Mouse (Mus musculus) lung, adult 18-20 months (tissue): Measurements from ENCODE around the gene Jmjd4.

Experiments
- DNase-seq, 2 experiments: peaks; one replicate each; pipeline ENCODE4 v3.0.0; 2022; ENCODE audit warnings: mixed read lengths in 2 of 2

Jmjd4 gene

DNA sequence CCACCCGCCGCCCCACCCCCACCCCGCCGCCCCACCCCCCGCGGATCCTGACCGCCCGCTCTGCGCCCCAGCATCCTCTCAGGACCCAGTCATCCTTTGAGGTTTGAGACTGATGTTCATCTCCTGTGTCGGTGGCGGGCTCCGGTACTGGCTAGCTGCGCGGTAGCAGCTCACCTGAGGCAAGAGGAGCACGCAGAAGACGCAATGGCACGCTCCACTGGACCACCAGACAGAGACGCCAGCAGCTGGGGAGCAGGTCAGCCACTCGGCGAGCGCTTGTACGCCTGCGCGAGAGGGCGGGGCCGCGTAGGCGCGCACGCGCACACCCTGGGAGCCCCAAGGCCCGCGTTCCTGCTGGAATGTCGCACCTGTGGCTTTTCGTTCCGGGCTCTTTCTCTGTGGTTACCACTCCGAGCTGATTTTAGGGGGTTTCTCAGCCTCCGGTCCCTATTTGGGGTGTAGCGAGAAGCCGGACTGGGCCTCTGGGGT is at the start of gene Jmjd4:
Gene Jmjd4 (plus strand): TSS at position 305 of the 489 bp plus-strand sequence.
- peak; percentile 91 to 92 for DNase-seq

- DNase-seq = no peak
Observed at GRCm38 (mm10) chr11:59400876-59401275, 49.0 kb upstream of the Jmjd4 start.

- no peak for DNase-seq
Observed at GRCm38 (mm10) chr11:59405761-59406160, 44.1 kb upstream of the Jmjd4 start.

- no peak for DNase-seq
Observed at GRCm38 (mm10) chr11:59410851-59411250, 39.0 kb upstream of the Jmjd4 start.

DNA sequence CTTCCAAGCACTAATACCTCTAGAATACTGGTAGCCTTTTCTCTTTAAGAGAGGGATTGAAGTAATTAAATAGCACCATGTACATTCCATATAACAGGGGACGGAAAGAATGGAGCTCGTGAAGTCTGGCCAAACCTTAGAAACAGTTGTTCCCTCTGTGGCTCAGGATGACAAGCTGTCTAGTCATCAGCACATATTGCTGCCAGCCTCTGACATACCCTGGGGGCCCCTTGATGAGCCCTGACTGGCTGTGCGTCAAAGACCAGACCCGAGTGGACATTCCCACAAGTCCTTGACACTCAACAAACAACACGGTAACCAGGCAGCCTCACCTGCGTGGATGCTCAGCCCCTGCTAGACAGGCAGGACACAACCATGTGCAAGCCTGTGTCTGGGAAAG is 37.8 kb upstream of the Jmjd4 start:
- no peak for DNase-seq

DNA sequence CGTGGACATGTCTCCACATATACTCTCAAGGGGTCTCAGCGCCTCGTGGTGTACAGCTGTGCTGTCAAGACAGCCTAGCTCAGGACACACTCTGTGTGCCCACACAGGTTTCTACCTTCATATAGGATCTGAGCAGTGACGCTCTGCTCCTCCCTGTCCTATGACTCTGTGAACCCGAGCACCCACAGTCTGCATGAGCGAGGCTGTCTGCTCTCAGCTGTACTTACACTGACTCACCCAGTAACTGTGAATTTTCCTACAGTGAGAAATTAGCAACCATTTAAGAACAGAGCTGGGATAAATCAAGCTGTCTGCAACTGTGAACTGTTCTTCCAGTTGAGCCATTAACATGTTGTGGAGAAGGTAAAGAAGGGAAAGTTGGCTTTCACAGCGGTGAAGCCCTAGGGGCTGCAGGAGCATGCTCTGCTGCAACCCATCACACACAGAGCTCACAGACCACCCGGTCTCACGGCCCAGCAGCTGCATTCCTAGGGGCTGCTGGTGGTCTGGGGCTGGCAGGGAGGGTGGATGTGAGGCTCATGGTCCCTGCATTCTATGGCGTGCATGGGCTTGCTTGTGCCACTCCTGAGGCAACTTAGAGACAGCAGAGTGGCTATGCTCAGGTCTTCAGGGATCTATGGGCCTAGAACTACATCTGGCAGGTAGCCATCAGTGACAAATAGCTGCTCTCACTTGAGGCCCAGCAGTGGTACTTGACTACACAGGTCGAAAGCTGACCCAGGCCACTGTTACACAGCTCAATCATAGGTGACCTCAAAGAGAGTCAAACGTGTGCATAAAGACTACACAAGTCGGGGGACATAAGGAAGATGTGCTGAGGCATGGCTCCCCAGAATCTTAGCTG is 36.6 kb upstream of the Jmjd4 start:
- no peak for DNase-seq

DNA sequence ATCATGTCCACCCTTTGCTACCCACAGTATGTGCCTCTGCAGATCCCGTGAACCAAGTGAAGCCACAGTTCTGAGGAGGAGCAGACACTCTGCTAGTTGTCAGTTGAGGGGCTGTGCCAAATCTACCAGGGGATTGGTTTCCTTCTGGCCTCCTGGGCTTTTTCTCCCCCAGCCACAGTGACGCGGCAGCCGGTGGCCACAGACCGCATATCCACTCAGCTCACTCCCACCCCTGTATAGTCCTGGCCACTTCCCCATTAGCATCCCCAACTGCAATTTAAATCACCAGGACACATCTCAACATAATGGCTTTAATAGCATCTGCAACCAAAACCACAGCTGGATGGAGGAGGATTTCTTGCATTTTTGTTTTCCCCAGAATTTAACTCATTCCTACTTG is 31.1 kb upstream of the Jmjd4 start:
- DNase-seq = no peak

DNA sequence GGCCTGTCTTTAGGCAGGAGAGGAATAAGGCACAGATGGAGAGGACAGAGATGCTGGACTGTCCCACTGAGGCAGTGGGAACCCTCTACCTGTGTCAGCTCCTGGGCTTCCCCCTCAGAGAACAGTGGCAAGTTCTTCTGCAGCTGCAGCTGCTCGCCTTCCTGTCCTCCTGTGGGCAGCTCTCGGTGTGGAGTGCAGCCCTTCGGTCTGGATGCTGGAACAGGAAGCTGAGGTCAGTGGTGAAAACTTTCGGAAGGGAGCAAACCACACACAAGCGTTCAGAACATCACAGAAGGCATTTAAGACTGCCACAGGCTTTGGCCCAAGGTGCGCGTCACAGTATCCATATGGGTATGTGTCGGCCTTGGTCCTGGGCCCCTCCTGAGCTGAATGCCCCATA is 28.4 kb upstream of the Jmjd4 start:
- DNase-seq = no peak

GRCm38 (mm10) chr11:59421967-59422366 is 27.9 kb upstream of the Jmjd4 start:
- DNase-seq = no peak

DNA sequence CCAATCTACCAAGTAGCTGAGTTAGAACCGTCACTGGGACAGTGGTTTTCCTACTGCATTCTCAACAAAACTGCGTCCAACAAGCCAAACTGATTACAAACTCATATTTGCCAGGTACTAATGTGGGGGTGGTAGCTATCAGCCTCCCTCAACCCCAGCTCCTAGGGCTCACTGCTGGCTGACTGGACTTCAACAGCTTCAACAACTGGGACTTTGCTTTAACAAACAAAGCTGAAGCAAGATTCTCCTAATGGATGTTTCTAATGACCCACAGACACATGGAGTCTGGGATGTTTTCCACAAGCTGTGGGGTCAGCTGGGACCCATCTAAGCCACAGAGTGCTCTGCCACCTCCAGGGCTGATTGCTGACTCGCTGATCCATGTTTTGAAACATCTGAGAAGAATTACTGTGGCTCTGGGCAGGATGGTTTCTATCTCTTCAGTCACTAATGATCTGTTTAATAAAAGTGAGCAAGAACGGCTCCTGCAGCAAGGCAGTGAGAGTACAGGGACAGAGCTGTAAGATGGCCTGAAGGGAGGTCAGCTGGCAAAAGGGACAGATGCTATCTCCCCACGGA is 26.7 kb upstream of the Jmjd4 start:
- DNase-seq = peak; percentile 12 to 29

GRCm38 (mm10) chr11:59425671-59426101 is 24.2 kb upstream of the Jmjd4 start:
- peak in 1 of 2 experiments; percentile 15 for DNase-seq

DNA sequence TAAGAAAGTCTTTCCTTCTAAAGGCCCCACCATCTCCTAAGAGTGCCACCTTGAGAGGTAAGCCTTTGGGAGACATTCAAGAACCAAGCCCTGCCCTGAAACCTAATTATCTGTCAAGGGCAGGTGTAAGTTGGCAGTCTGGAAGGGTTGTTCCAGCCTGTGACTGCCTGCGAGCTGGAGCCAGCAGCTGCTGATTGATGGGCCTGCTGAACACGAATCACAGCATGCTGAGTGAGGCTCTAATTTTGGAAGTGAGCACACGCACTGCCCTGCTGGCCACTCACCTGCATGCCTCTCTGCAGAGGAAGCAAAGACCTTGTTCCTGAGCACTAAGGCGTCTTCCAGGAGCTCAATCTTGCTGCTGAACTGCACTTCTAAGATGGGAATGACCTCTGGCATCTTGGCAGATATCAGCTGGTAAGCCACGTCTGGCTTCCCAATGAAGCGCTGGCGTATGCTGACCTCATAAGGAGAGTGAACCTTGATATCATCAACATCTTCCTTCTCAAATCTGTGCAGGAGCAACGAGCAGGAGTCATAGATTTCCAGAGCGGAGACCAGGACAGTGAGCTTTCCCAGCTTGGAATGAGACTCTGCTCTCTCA is 21.7 kb upstream of the Jmjd4 start:
- no peak for DNase-seq

GRCm38 (mm10) chr11:59429959-59430358 is 19.9 kb upstream of the Jmjd4 start:
- DNase-seq = no peak

DNA sequence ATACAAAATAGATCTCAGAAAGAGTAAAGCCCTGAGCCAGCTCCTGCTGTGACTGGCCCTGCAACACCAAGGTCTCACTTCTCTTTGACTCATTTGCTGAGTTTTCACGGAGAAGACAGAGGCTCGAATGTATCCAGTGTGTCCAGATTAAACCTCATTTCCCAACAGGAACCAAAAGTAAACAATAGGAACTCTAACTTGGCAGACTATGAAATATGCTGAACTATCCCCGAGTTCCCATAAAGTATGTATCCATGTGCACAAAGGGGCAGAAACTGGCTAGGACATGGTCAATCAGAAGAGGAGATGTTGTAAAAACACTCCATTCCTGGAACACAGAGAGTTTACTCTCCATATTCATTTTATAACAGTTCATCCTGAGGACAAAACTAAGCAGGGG is 17.6 kb upstream of the Jmjd4 start:
- DNase-seq = no peak

DNA sequence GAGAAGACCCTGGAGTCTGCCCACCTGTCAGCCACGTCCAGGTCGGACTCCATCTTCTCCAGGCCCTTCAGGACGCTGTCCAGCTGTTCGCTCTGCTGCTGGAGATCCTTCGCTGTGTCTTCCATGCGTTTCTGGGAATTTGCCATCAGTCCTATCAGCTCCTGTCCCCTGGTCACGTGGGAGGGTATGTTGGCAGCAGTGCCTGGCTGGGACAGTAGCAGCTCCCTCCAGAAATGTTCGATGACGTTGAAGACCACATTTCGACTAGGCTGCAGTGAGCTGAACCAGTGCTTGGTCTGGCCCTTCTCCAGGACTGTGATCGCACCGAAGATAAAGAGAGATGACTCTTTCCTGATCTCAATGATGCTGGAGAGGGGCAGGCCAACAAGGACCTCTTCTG is 11.9 kb upstream of the Jmjd4 start:
- DNase-seq = no peak

GRCm38 (mm10) chr11:59443102-59443501 is 6.7 kb upstream of the Jmjd4 start:
- no peak for DNase-seq

DNA sequence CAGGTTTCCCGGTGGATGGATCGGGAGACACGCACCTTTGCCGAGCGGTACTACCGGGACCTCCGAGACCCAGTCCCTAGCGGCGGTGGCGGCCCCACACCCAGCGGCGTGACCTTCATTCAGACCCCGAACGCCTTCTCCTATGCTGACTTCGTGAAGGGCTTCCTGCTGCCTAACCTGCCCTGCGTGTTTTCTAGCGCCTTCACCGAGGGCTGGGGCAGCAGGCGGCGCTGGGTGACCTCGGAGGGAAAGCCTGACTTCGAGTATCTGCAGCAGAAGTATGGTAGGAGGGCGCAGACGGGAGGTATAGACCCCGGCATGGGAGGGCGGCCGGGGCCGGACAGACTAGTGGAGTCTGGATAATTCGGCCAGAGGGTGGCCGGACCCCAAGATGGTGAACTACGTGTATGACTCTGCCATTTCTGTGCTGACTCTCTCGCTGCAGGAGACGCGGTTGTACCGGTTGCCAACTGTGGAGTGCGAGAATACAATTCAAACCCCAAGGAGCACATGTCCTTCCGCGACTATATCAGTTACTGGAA is 456 bp downstream of the Jmjd4 start:
- peak; percentile 51 to 54 for DNase-seq

DNA sequence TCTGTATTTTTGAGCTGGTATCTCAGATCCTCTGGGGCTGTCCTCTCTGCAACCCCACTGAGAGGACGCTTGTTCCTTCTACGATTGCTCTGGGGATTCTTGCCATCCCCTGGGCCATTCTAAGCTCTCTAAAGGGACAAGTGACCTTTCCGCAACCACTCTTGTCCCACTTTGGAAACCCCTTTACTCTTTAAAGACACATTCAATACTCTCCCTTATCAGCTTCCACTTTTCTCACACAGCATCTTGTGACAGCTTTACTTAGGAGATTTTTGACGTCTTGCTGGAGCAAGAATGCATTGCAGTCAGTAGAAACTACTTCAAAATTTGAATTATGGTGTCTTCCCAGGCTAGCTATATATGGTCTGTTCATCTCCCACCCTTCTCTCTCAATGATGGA is 1.2 kb downstream of the Jmjd4 start, which contains the start of gene Snap47:
Gene Snap47 (minus strand): TSS at position 101 of the 400 bp plus-strand sequence.
- no peak for DNase-seq

DNA sequence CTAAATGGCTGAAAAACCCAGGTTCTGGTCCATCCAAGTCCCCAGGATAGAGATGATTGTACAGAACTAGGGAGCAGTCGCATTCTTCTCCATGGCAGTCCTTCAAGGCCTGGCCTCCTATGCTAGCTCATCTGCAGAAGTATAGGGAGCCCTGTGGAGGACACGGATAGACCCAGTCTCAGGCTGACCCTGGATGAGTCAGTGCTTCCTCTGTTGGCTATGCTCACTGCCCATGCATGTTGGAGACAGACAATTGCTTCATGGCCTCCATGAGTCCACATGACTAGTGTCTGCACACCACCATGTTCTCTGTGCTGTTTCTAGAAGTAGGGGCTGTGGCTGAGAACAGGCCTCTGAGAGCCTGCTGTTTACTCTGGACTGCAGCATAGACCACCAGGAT is 6.5 kb downstream of the Jmjd4 start:
- no peak for DNase-seq

GRCm38 (mm10) chr11:59456891-59457290 is 7.0 kb downstream of the Jmjd4 start:
- no peak for DNase-seq

DNA sequence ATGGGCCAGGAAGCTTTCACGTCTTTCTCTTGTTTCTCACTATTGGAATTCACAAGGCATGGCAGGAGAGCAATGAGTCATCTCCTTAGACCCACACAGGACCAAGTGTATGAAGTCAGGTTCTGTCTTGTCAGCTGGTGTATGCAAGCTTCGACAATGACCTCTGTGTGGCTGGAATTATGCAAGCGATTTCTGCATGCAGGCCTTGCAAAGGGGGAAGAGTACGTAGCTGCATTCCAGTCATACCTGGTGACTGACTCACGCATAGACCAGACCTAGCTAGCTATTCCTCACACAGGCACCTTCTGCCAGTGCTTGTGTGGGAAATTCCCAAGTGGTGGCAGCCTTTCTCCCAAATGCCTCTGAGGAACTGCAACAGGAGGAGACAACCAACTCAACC is 9.1 kb downstream of the Jmjd4 start:
- peak; percentile 88 to 91 for DNase-seq

- no peak for DNase-seq
Observed at GRCm38 (mm10) chr11:59460459-59460858, 10.6 kb downstream of the Jmjd4 start.
